In the genomic region with DNA sequence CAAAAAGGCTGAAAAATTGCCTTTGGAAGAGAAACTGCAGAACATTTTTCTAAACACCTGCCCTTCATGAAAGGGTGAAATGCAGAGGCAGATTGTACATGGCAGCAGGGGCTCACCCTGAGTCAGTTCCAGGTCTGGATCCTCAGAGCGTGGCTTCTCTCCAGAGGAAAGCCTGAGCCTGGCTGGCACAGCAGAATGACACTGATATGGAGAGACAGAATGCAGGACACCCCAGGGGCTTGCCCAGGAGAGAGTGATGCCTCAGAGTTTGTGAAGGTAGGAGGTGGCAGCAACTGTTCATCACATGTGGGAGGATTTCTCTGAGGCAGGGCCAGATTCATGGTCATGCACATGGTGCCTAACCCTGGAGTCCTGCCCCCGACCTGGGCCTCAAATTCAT, we compare ENCODE assay signal across 29 mouse cellular contexts. TPM values are rescaled to one million over a fixed set of nuclear protein-coding genes. Genes with fewer than 3 reads are reported as not detected.
DNase-seq lines count a peak whose midpoint lies in the region; ATAC-seq lines count a peak whose summit lies in the region.
"Had no signal": no experiment of that assay in that cellular context is flagged by ENCODE, and none has a peak within 500 bp of the region (broad histone marks: within the 10 kb centered on the region; RNA-seq: fewer than 3 reads in every experiment).

No protein-coding gene starts in this region.

- no peaks in the 10 kb centered on the region for H3K36me3 ChIP-seq in kidney, embryonic 15.5 days
- H3K36me3 ChIP-seq in forebrain, embryonic 15.5 days, result 0 out of 2 replicates have a peak, but pooled peaks cover 3% of the 10 kb centered on the region
- H3K36me3 ChIP-seq: embryonic facial prominence, embryonic 12.5 days; G1E; heart, embryonic 10.5 days; liver, embryonic 12.5 days; midbrain, embryonic 12.5 days; neural tube, embryonic 15.5 days had no signal

- H3K4me3 ChIP-seq in kidney, embryonic 15.5 days (replicated peaks), result no peak overlapping the region
- no peak overlapping the region for H3K4me3 ChIP-seq in forebrain, embryonic 15.5 days
- H3K4me3 ChIP-seq: embryonic facial prominence, embryonic 12.5 days; gastrocnemius, adult 2 months; heart, embryonic 10.5 days; hindbrain, embryonic 15.5 days; limb, embryonic 13.5 days; liver, embryonic 12.5 days; midbrain, embryonic 12.5 days; neural tube, embryonic 15.5 days had no signal

- no peak overlapping the region for H3K9ac ChIP-seq in kidney, embryonic 15.5 days
- H3K9ac ChIP-seq in forebrain, embryonic 15.5 days (replicated peaks), result no peak overlapping the region
- H3K9ac ChIP-seq: embryonic facial prominence, embryonic 12.5 days; hindbrain, embryonic 15.5 days; limb, embryonic 13.5 days; liver, embryonic 12.5 days; midbrain, embryonic 12.5 days; neural tube, embryonic 15.5 days had no signal

- no peaks in the 10 kb centered on the region for H3K27me3 ChIP-seq in kidney, embryonic 15.5 days
- no peaks in the 10 kb centered on the region for H3K27me3 ChIP-seq in forebrain, embryonic 15.5 days
- H3K27me3 ChIP-seq: CH12.LX; embryonic facial prominence, embryonic 12.5 days; hindbrain, embryonic 15.5 days; limb, embryonic 13.5 days; neural tube, embryonic 15.5 days had no signal

- H3K27ac ChIP-seq in kidney, embryonic 15.5 days, result peak overlapping the region; percentile 76
- no peak overlapping the region for H3K27ac ChIP-seq in forebrain, embryonic 15.5 days (replicated peaks)
- H3K27ac ChIP-seq: embryonic facial prominence, embryonic 12.5 days; gastrocnemius, adult 2 months; heart, embryonic 10.5 days; hindbrain, embryonic 15.5 days; limb, embryonic 13.5 days; liver, embryonic 12.5 days; midbrain, embryonic 12.5 days; neural tube, embryonic 15.5 days; stomach, postnatal 0 days had no signal

- H3K4me2 ChIP-seq in kidney, embryonic 15.5 days, result no peak overlapping the region
- no peak overlapping the region for H3K4me2 ChIP-seq in forebrain, embryonic 15.5 days (replicated peaks)
- H3K4me2 ChIP-seq: embryonic facial prominence, embryonic 12.5 days; hindbrain, embryonic 15.5 days; limb, embryonic 13.5 days; liver, embryonic 12.5 days; midbrain, embryonic 12.5 days; neural tube, embryonic 15.5 days had no signal

- H3K9me3 ChIP-seq in kidney, embryonic 15.5 days (replicated peaks), result no peaks in the 10 kb centered on the region
- no peaks in the 10 kb centered on the region for H3K9me3 ChIP-seq in forebrain, embryonic 15.5 days
- H3K9me3 ChIP-seq: G1E; heart, embryonic 10.5 days; liver, embryonic 12.5 days had no signal

- ATAC-seq in kidney, embryonic 15.5 days (replicated peaks; ENCODE audit: low FRiP score), result peak; percentile 40; the same call in 1 of the 2 replicates
- 0 out of 2 replicates have a peak, but pooled peaks have one; percentile 44 for ATAC-seq in megakaryocyte-erythroid progenitor cell, adult 5-6 weeks (replicated peaks; ENCODE audit: low FRiP score, low TSS enrichment, poor library complexity, severe bottlenecking)
- no peak for ATAC-seq in forebrain, embryonic 15.5 days (replicated peaks)
- ATAC-seq: activated CD4-positive, CD25-positive, alpha-beta regulatory T cell, adult 4 months; liver, embryonic 12.5 days had no signal

- peaks cover 5% of the 10 kb centered on the region; the same call in 1 of the 2 replicates for H3K4me1 ChIP-seq in kidney, embryonic 15.5 days
- peaks cover 1% of the 10 kb centered on the region; the same call in 1 of the 2 replicates for H3K4me1 ChIP-seq in forebrain, embryonic 15.5 days
- H3K4me1 ChIP-seq: hindbrain, embryonic 15.5 days; limb, embryonic 13.5 days; midbrain, embryonic 12.5 days had no signal

- WGBS in kidney, embryonic 15.5 days, result 58% methylated on average over 2 of the region's 2 CpGs
- 81% methylated on average over 2 of the region's 2 CpGs for WGBS in forebrain, embryonic 15.5 days

- no peak for DNase-seq in kidney, adult 11 months
- DNase-seq in cerebellum, adult 11 months, result peak; percentile 38
- DNase-seq in cerebellum, adult 9-10 months, result peak; percentile 64
- no peak for DNase-seq in layer of hippocampus, postnatal 36 days
- DNase-seq: adrenal gland, adult 8-10 months; gastrocnemius, adult 2 months; lung, adult 18-20 months; lung, postnatal 10 days; thymus, adult 2 months had no signal

RNA-seq across cellular contexts. Expression of a gene that starts 0.4 kb away (rescaled TPM):
- 27.5 and 28.9 TPM in 2 replicates for polyA plus RNA-seq in kidney, embryonic 15.5 days (2015; fragmentation: Nextera tagmentation; extraction: Ambion mirVana)
- 1.0 TPM in 1 of 2 replicates, not detected in the other for total RNA-seq in megakaryocyte-erythroid progenitor cell, adult 5-6 weeks (2014; fragmentation: Nextera tagmentation)
- total RNA-seq in megakaryocyte-erythroid progenitor cell, adult 5-6 weeks (2017), result not detected in 2 replicates
- not detected in 2 replicates for polyA plus RNA-seq in forebrain, embryonic 15.5 days (2015; fragmentation: Nextera tagmentation; extraction: Ambion mirVana)
- not detected for total RNA-seq in layer of hippocampus, postnatal 36 days (2021)
- total RNA-seq: CH12.LX; gastrocnemius, adult 2 months; hematopoietic stem cell, adult 5-6 weeks; layer of hippocampus, postnatal 14 days; left cerebral cortex, postnatal 25 days had no signal
- polyA plus RNA-seq: activated CD4-positive, CD25-positive, alpha-beta regulatory T cell, adult 4 months; embryonic facial prominence, embryonic 12.5 days; forebrain, embryonic 11.5 days; G1E; heart, embryonic 16.5 days; hindbrain, embryonic 15.5 days; limb, embryonic 13.5 days; liver, embryonic 12.5 days; neural tube, embryonic 15.5 days; stomach, postnatal 0 days had no signal

RNA-seq across cellular contexts. Expression of a gene that starts 5.6 kb away (rescaled TPM):
- 10.7 TPM in 2 replicates for polyA plus RNA-seq in kidney, embryonic 15.5 days (2015; fragmentation: Nextera tagmentation; extraction: Ambion mirVana)
- total RNA-seq in megakaryocyte-erythroid progenitor cell, adult 5-6 weeks (2014; fragmentation: Nextera tagmentation), result 8.2 and 9.5 TPM in 2 replicates
- total RNA-seq in megakaryocyte-erythroid progenitor cell, adult 5-6 weeks (2017), result 0.99 and 1.8 TPM in 2 replicates
- 13.7 TPM in 2 replicates for polyA plus RNA-seq in forebrain, embryonic 15.5 days (2015; fragmentation: Nextera tagmentation; extraction: Ambion mirVana)
- total RNA-seq in layer of hippocampus, postnatal 36 days (2021), result 1 to 10 TPM; 2.2 to 3.0 TPM
- total RNA-seq: CH12.LX; gastrocnemius, adult 2 months; hematopoietic stem cell, adult 5-6 weeks had no signal
- polyA plus RNA-seq: G1E had no signal

RNA-seq across cellular contexts. Expression of a gene that starts 11.8 kb away (rescaled TPM):
- polyA plus RNA-seq in kidney, embryonic 15.5 days (2015; fragmentation: Nextera tagmentation; extraction: Ambion mirVana), result 1.2 and 1.8 TPM in 2 replicates
- total RNA-seq in megakaryocyte-erythroid progenitor cell, adult 5-6 weeks (2014; fragmentation: Nextera tagmentation), result not detected in 2 replicates
- not detected in 2 replicates for total RNA-seq in megakaryocyte-erythroid progenitor cell, adult 5-6 weeks (2017)
- polyA plus RNA-seq in forebrain, embryonic 15.5 days (2015; fragmentation: Nextera tagmentation; extraction: Ambion mirVana), result not detected in 2 replicates
- not detected for total RNA-seq in layer of hippocampus, postnatal 36 days (2021)
- total RNA-seq: CH12.LX; gastrocnemius, adult 2 months; hematopoietic stem cell, adult 5-6 weeks; layer of hippocampus, postnatal 14 days; left cerebral cortex, postnatal 25 days had no signal
- polyA plus RNA-seq: activated CD4-positive, CD25-positive, alpha-beta regulatory T cell, adult 4 months; embryonic facial prominence, embryonic 12.5 days; forebrain, embryonic 11.5 days; G1E; heart, embryonic 10.5 days; hindbrain, embryonic 15.5 days; liver, embryonic 12.5 days; midbrain, embryonic 12.5 days; neural tube, embryonic 15.5 days had no signal

RNA-seq across cellular contexts. Expression of a gene that starts 26.8 kb away (rescaled TPM):
- 1.3 and 1.8 TPM in 2 replicates for polyA plus RNA-seq in kidney, embryonic 15.5 days (2015; fragmentation: Nextera tagmentation; extraction: Ambion mirVana)
- total RNA-seq in megakaryocyte-erythroid progenitor cell, adult 5-6 weeks (2014; fragmentation: Nextera tagmentation), result 0.25 TPM in 1 of 2 replicates, not detected in the other
- total RNA-seq in megakaryocyte-erythroid progenitor cell, adult 5-6 weeks (2017), result 0.05 and 1.9 TPM in 2 replicates
- polyA plus RNA-seq in forebrain, embryonic 15.5 days (2015; fragmentation: Nextera tagmentation; extraction: Ambion mirVana), result 0.73 and 0.88 TPM in 2 replicates
- under 1 TPM in 1 of 2 experiments, not detected in 1; 0.05 TPM for total RNA-seq in layer of hippocampus, postnatal 36 days (2021)
- total RNA-seq: gastrocnemius, adult 2 months had no signal
- polyA plus RNA-seq: G1E had no signal

RNA-seq across cellular contexts. Expression of a gene that starts 34.2 kb away (rescaled TPM):
- not detected in 2 replicates for polyA plus RNA-seq in kidney, embryonic 15.5 days (2015; fragmentation: Nextera tagmentation; extraction: Ambion mirVana)
- total RNA-seq in megakaryocyte-erythroid progenitor cell, adult 5-6 weeks (2014; fragmentation: Nextera tagmentation), result 1.5 TPM in 1 of 2 replicates, not detected in the other
- total RNA-seq in megakaryocyte-erythroid progenitor cell, adult 5-6 weeks (2017), result not detected in 2 replicates
- polyA plus RNA-seq in forebrain, embryonic 15.5 days (2015; fragmentation: Nextera tagmentation; extraction: Ambion mirVana), result not detected in 2 replicates
- total RNA-seq in layer of hippocampus, postnatal 36 days (2021), result not detected
- total RNA-seq: CH12.LX; layer of hippocampus, postnatal 14 days; left cerebral cortex, postnatal 25 days had no signal
- polyA plus RNA-seq: activated CD4-positive, CD25-positive, alpha-beta regulatory T cell, adult 4 months; embryonic facial prominence, embryonic 12.5 days; forebrain, embryonic 11.5 days; G1E; heart, embryonic 10.5 days; heart, embryonic 16.5 days; hindbrain, embryonic 15.5 days; large intestine, adult 2 months; limb, embryonic 13.5 days; liver, embryonic 12.5 days; midbrain, embryonic 12.5 days; neural tube, embryonic 15.5 days; stomach, postnatal 0 days had no signal

Comparison
In these comparisons a context has a peak if more than half of its experiments do, and no peak if none do; other contexts are left out.
1. DNase-seq: peak in cerebellum, adult 11 months (single experiment) and cerebellum, adult 9-10 months (single experiment); none in kidney, adult 11 months (single experiment) and layer of hippocampus, postnatal 36 days (0 of 2).